Mouse (Mus musculus): ENCODE data around the gene Palm3. TPM values are rescaled to one million over a fixed set of nuclear protein-coding genes. Genes with fewer than 3 reads are reported as not detected.
"Not testable (repeated sequence)": the region's sequence is repeated elsewhere in the genome, so short reads cannot be mapped to it uniquely, and the experiment has no call there.

Gene Palm3
- polyA plus RNA-seq, 1 experiment from 2014 or later, result 6.9 TPM

DNA sequence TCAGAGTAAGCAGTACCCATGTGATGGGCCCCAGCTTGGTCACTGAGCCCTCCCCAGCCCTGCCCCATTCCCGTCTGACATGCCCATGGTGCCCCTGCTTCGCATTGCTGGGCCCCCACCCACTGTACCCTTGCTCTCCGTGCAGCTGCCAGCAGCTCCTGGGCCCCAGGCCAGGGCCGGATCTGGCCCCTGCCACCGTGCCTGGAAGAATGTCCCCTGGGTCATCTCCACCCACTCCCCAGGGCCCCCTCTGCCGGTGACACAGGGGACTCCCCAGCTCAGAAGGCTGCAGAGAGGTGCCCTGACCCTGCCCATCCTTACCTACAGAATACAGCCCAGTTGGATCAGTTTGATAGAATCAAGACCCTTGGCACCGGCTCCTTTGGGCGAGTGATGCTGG is 40.4 kb upstream of the Palm3 start:
- Histone ChIP-seq H3K36me3 (peaks cover 64% of the 10 kb centered on the region), H3K9ac (no peak overlapping the region), H3K4me2 (no peak overlapping the region), H3K27ac (no peak overlapping the region), H3K27me3 (no peaks in the 10 kb centered on the region), H3K4me3 (no peak overlapping the region), H3K4me1 (peaks cover 18% of the 10 kb centered on the region), H3K9me3 (no peaks in the 10 kb centered on the region)
- ATAC-seq (ENCODE audit: insufficient number of reproducible peaks, insufficient read depth, low FRiP score, low TSS enrichment, low read depth), result no peak
- 83% methylated on average over 8 of the region's 8 CpGs for WGBS

DNA sequence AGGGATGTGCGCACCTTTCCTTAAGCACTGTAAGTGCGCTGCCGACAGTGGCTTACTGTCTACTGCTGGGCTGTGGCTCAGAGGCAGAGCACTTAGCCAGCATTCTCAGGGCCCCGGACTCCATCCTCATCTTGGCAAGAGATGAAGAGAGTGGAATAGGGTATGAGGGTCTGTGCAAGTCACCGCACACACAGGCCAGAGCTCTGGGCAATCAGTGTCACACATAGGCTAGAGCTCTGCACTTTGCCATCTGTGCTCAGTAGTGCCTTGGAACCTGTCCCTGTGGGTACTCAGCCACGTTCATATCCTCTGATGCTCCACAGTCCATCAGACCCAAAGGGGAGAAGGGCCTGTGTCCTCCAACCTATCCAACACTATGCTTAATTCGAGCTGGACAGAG is 39.7 kb upstream of the Palm3 start:
- Histone ChIP-seq H3K27ac (no peak overlapping the region), H3K27me3 (no peaks in the 10 kb centered on the region), H3K36me3 (peaks cover 71% of the 10 kb centered on the region), H3K9me3 (no peaks in the 10 kb centered on the region), H3K4me3 (no peak overlapping the region), H3K9ac (no peak overlapping the region), H3K4me2 (no peak overlapping the region), H3K4me1 (peaks cover 15% of the 10 kb centered on the region)
- no peak for ATAC-seq (ENCODE audit: insufficient number of reproducible peaks, insufficient read depth, low FRiP score, low TSS enrichment, low read depth)
- WGBS, result 94% methylated on average over 7 of the region's 7 CpGs

DNA sequence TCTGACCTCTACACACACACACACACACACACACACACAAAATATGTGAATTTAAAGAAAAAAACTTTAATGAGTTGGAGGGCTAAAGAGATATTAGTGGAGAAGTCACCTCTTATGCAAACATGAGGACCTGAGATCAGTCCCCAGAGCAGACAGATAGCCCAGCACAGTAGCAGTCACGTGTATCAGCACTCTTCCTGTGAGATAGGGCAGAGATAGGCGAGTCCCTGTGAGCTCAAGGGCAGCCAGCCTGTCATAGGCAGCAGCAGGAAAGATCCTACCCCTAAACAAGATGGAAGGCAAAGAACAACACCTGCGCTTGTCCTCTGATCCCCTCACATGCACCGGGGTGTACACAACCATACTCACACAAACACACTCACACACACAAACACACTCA is 38.8 kb upstream of the Palm3 start:
- Histone ChIP-seq H3K4me3 (no peak overlapping the region), H3K27ac (no peak overlapping the region), H3K27me3 (no peaks in the 10 kb centered on the region), H3K4me1 (peaks cover 6% of the 10 kb centered on the region), H3K9me3 (no peaks in the 10 kb centered on the region), H3K36me3 (peaks cover 80% of the 10 kb centered on the region), H3K4me2 (no peak overlapping the region), H3K9ac (no peak overlapping the region)
- 90% methylated on average over 4 of the region's 4 CpGs for WGBS
- ATAC-seq (ENCODE audit: insufficient number of reproducible peaks, insufficient read depth, low FRiP score, low TSS enrichment, low read depth), result no peak

DNA sequence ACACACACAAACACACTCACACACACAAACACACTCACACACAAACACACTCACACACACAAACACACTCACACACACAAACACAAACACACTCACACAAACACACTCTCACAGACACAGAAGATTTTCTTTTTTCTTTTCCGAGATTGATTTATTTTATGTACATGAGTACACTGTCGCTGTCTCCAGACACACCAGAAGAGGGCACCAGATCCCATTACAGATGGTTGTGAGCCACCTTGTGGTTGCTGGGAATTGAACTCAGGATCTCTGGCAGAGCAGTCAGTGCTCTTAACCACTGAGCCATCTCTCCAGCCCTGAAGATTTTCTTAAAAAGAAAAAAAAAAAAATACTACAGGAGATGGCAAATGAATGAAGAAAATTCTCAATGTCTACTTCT is 38.0 kb upstream of the Palm3 start:
- H3K4me2 ChIP-seq; H3K9me3 ChIP-seq; H3K4me1 ChIP-seq; H3K27ac ChIP-seq; ATAC-seq (ENCODE audit: insufficient number of reproducible peaks, insufficient read depth, low FRiP score, low TSS enrichment, low read depth); H3K9ac ChIP-seq; H3K4me3 ChIP-seq; H3K27me3 ChIP-seq: not testable (repeated sequence)
- WGBS, result 98% methylated on average over 2 of the region's 2 CpGs
- H3K36me3 ChIP-seq, result peaks cover 84% of the 10 kb centered on the region

DNA sequence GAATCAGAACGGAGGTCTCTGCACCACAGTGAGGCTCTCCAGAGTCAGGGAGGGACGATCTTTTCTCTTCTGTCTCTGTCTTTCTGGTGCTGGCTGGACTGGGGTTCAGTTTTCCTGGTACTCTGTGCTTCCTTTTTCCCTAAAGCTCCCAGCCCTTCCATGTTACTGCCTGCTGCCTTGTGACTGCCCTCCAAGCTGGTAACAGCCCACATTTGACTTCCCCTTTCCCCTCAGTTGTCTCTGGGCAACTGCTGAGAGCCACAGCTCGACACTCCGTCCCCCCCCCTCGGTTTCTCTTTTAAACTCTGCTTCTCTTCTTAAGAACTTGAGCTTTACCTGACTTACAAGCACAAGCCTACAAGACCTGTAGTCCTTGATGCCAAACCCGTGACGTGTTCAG is 32.0 kb upstream of the Palm3 start:
- no peaks in the 10 kb centered on the region for H3K9me3 ChIP-seq
- H3K4me2 ChIP-seq, result no peak overlapping the region
- no peak overlapping the region for H3K9ac ChIP-seq
- ATAC-seq (ENCODE audit: insufficient number of reproducible peaks, insufficient read depth, low FRiP score, low TSS enrichment, low read depth), result no peak
- 88% methylated on average over 7 of the region's 7 CpGs for WGBS
- H3K4me1 ChIP-seq, result no peaks in the 10 kb centered on the region
- H3K27me3 ChIP-seq, result no peaks in the 10 kb centered on the region
- peaks cover 88% of the 10 kb centered on the region for H3K36me3 ChIP-seq
- no peak overlapping the region for H3K27ac ChIP-seq
- H3K4me3 ChIP-seq, result no peak overlapping the region

DNA sequence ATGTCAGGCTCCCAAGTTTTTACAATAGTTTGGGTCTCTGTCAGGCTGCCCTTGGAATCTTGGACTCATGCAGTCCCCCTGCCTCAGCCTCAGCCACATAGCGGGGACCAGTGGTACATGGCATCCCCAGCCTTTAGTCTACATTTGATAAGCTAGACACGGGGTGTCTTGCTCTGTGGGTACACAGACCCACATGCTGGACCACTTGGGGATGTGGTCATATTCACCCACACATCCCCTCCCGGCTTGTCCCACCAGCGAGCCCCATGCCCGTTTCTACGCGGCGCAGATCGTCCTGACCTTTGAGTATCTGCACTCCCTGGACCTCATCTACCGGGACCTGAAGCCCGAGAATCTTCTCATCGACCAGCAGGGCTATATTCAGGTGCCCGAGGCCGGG is 31.1 kb upstream of the Palm3 start:
- Histone ChIP-seq H3K36me3 (peaks cover 88% of the 10 kb centered on the region), H3K9ac (no peak overlapping the region), H3K4me1 (no peaks in the 10 kb centered on the region), H3K27ac (no peak overlapping the region), H3K4me2 (no peak overlapping the region), H3K27me3 (no peaks in the 10 kb centered on the region), H3K9me3 (no peaks in the 10 kb centered on the region), H3K4me3 (no peak overlapping the region)
- 92% methylated on average over 14 of the region's 14 CpGs for WGBS
- ATAC-seq (ENCODE audit: insufficient number of reproducible peaks, insufficient read depth, low FRiP score, low TSS enrichment, low read depth), result no peak

DNA sequence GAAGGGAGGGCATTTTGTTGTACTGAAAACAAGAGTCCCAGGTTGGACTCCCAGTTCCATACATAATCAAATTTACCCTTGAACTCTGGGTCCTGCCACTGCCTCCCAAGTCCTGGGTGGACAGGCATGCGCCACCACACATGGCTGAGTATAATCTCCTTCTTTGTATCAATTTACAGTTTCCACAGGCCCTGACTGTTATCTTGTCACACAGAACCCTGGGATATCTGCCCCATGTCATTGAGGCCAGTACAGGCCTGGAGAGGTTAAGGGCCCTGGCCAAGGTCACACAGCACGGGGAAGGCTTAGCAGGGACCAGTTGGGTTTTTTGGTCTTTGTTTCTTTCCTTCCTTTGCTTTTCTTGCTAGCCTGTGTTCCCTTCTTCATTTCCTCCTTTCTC is 28.8 kb upstream of the Palm3 start:
- Histone ChIP-seq H3K4me2 (no peak overlapping the region), H3K27ac (no peak overlapping the region), H3K4me3 (no peak overlapping the region), H3K27me3 (no peaks in the 10 kb centered on the region), H3K9ac (no peak overlapping the region), H3K4me1 (peaks cover 7% of the 10 kb centered on the region), H3K9me3 (no peaks in the 10 kb centered on the region), H3K36me3 (peaks cover 67% of the 10 kb centered on the region)
- 82% methylated on average over 2 of the region's 2 CpGs for WGBS
- no peak for ATAC-seq (ENCODE audit: insufficient number of reproducible peaks, insufficient read depth, low FRiP score, low TSS enrichment, low read depth)

DNA sequence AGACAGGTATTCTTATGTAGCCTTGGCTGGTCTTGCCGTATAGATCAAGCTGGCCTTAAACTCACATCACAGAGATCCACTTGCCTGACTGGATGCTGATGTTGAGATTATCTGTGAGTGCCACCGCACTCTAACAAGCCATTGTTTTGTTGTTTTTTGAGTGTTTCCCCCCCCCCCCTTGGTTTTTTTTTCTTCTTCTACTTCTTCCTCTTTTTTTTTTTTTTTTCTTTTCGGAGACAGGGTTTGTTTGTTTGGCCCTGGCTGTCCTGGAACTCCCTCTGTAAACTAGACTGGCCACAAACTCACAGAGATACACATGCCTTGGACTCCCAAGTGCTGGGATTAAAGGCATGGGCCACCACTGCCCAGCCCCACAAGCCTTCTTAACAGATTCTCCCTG is 27.2 kb upstream of the Palm3 start:
- Histone ChIP-seq H3K4me1 (peaks cover 12% of the 10 kb centered on the region), H3K27me3 (no peaks in the 10 kb centered on the region), H3K36me3 (peaks cover 52% of the 10 kb centered on the region), H3K4me2 (no peak overlapping the region), H3K9ac (no peak overlapping the region), H3K4me3 (no peak overlapping the region), H3K9me3 (no peaks in the 10 kb centered on the region), H3K27ac (no peak overlapping the region)
- WGBS, result 84% methylated on average over 3 of the region's 3 CpGs
- no peak for ATAC-seq (ENCODE audit: insufficient number of reproducible peaks, insufficient read depth, low FRiP score, low TSS enrichment, low read depth)

DNA sequence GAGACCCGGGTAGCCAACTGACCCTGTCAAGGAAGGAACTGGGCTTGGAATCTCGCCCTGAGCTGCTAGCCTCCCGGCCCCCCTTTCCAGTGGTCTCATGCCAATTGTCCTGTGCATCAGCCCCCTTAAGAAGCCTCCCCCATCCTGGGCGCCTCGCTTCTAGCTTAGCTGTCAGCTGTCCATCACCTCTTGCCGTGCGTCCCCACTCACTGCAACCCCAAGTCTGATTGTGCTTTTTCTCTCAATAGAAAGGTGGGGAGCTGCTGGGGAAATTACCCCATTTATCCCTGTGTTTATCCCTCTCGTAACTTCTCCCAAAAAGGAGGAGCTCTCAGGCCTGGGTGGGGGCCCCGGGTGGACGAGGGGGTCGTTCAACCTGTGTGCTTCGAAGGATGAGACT is 25.3 kb upstream of the Palm3 start:
- Histone ChIP-seq H3K4me1 (peaks cover 26% of the 10 kb centered on the region), H3K27me3 (no peaks in the 10 kb centered on the region), H3K4me3 (peak overlapping the region; percentile 82), H3K4me2 (peak overlapping the region; percentile 86), H3K36me3 (peaks cover 44% of the 10 kb centered on the region), H3K27ac (peak overlapping the region; percentile 99), H3K9me3 (no peaks in the 10 kb centered on the region), H3K9ac (peak overlapping the region; percentile 89)
- ATAC-seq (ENCODE audit: insufficient number of reproducible peaks, insufficient read depth, low FRiP score, low TSS enrichment, low read depth), result no peak
- WGBS, result 14% methylated on average over 12 of the region's 12 CpGs

DNA sequence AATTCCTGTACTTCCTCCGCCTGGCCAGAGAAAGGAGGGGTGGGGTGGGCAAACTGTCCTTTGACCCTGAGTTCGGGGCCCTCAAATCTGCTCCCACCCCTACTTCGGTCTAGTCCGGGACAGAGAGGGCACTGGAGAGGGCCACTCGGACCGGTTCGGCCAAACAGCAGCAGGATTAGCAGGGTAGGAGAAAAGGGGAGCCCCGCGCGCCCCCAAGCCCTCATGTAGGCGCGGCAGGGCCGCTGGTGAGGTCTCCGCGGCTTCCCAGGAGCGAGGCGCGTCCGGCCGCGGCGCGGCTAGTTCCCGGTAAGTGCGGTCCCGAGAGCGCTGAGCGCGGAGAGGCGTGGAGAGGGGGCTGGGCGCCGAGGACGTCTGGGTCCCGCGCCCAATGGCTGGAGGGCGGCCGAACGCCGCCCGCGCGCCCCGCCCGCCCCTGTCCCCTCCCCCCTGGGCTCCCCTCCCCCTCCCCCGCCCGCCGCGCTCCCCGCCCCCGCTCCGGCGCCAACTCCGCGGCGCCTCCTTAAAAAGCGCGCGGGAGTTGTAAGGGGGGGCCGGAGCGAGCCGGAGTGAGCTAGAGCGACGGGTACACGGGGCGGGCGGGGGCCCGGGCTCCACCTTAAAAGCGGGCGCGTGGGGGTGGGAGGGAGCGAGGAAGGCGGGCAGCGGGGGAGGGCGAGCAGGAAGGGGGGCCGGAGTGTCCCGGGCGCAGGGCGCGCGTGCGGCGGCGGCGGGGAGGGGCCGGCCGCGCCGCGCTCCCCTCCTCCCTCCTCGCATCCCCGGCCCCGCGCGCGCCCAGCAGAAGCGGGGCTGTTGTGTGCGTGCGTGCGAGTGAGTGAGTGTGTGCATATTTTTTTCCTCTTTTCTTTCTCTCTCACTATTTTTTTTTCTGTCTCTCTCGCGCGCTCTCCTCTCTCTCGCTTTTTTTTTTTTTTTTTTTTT is 24.4 kb upstream of the Palm3 start:
- peaks cover 44% of the 10 kb centered on the region for H3K36me3 ChIP-seq
- WGBS, result under 1% methylated on average over 53 of the region's 103 CpGs

DNA sequence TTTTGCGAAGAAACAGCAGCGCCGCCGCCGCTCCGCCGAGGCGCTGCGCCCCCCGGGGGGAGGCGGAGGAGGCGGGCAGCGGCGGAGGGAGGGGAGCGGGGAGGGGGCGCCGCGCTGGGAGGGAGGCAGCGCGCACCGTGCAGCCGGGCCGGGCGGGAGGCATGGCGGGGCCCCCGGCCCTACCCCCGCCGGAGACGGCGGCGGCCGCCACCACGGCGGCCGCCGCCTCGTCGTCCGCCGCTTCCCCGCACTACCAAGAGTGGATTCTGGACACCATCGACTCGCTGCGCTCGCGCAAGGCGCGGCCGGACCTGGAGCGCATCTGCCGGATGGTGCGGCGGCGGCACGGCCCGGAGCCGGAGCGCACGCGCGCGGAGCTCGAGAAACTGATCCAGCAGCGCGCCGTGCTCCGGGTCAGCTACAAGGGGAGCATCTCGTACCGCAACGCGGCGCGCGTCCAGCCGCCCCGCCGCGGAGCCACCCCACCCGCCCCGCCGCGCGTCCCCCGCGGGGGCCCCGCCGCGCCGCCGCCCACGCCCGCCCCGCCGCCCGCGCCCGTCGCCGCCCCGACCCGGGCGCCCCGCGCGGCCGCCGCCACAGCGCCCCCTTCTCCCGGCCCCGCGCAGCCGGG is 23.6 kb upstream of the Palm3 start, which contains the start of gene Samd1:
Samd1 (plus strand) TSS at position 162 of the 631 bp plus-strand sequence.
- Histone ChIP-seq H3K4me2 (peak within 1 kb of the TSS; percentile 86), H3K4me1 (peaks cover 36% of the 10 kb centered on the region), H3K9ac (peak within 1 kb of the TSS; percentile 90), H3K27me3 (0 out of 2 replicates have a peak, but pooled peaks cover 5% of the 10 kb centered on the region), H3K4me3 (peak within 1 kb of the TSS; percentile 82), H3K36me3 (peaks cover 42% of the 10 kb centered on the region), H3K9me3 (no peaks in the 10 kb centered on the region), H3K27ac (peak within 1 kb of the TSS; percentile 99)
- WGBS, result under 1% methylated on average over 56 of the region's 112 CpGs
- ATAC-seq (ENCODE audit: insufficient number of reproducible peaks, insufficient read depth, low FRiP score, low TSS enrichment, low read depth), result no peak

More for the DNA sequence above, 24.4 kb upstream of the Palm3 start:
- ATAC-seq (ENCODE audit: insufficient number of reproducible peaks, insufficient read depth, low FRiP score, low TSS enrichment, low read depth), result peak; percentile 79
- H3K9me3 ChIP-seq, result no peaks in the 10 kb centered on the region
- H3K4me1 ChIP-seq, result peaks cover 34% of the 10 kb centered on the region
- 0 out of 2 replicates have a peak, but pooled peaks cover 5% of the 10 kb centered on the region for H3K27me3 ChIP-seq
- H3K27ac ChIP-seq, result peak overlapping the region; percentile 99
- peak overlapping the region; percentile 82 for H3K4me3 ChIP-seq
- peak overlapping the region; percentile 90 for H3K9ac ChIP-seq
- peak overlapping the region; percentile 86 for H3K4me2 ChIP-seq

Measured in embryonic facial prominence, embryonic 13.5 days (tissue).